Mouse (Mus musculus) thymus, adult 2 months (tissue): Measurements from ENCODE around the gene Pmpca. TPM values are rescaled to one million over a fixed set of nuclear protein-coding genes. Genes with fewer than 3 reads are reported as not detected.
A peak's percentile ranks its signal among the peaks of the same experiment; 100 is the strongest.
"Not testable (repeated sequence)": the region's sequence is repeated elsewhere in the genome, so short reads cannot be mapped to it uniquely, and the experiment has no call there.

Experiments used
- DNase-seq: peaks from one replicate; pipeline ENCODE4 v3.0.0; 2021
- H3K27ac ChIP-seq: fragments of 200-500 bp; 2 replicates; pipeline ENCODE4 v1.5.1; 2012; ENCODE audit warnings: low read length, control low read depth; ENCODE audit not compliant: control insufficient read depth, insufficient read depth
- H3K27me3 ChIP-seq: fragments of 200-500 bp; 2 replicates; pipeline ENCODE4 v1.6.1; 2012; ENCODE audit warnings: mild to moderate bottlenecking, low read length, moderate library complexity, mixed read lengths; ENCODE audit not compliant: control insufficient read depth, insufficient read depth
- H3K36me3 ChIP-seq: fragments of 200-500 bp; 2 replicates; pipeline ENCODE4 v1.6.1; 2012; ENCODE audit warnings: mild to moderate bottlenecking, low read length, moderate library complexity; ENCODE audit not compliant: control insufficient read depth, insufficient read depth
- H3K4me1 ChIP-seq: fragments of 200-500 bp; replicated peaks from 2 replicates; pipeline ENCODE4 v1.6.1; 2012; ENCODE audit warnings: low read length; ENCODE audit not compliant: control insufficient read depth, insufficient read depth
- H3K4me3 ChIP-seq: fragments of 200-500 bp; 2 replicates; pipeline ENCODE4 v1.5.1; 2012; ENCODE audit warnings: mild to moderate bottlenecking, low read length, control low read depth, moderate library complexity; ENCODE audit not compliant: control insufficient read depth, insufficient read depth
- CTCF ChIP-seq: fragments of 200-500 bp; IDR thresholded peaks from 2 replicates; pipeline ENCODE4 v1.5.1; 2012; ENCODE audit warnings: mild to moderate bottlenecking, control low read depth, low read length, moderate library complexity, borderline replicate concordance; ENCODE audit not compliant: control insufficient read depth, poor library complexity, insufficient read depth; ENCODE audit errors: extremely low read depth
- POLR2A ChIP-seq: fragments of 200-500 bp; IDR thresholded peaks from 2 replicates; pipeline ENCODE4 v1.6.1; 2012; ENCODE audit warnings: mild to moderate bottlenecking, low read length, control low read depth, moderate library complexity; ENCODE audit not compliant: control insufficient read depth, poor library complexity, insufficient read depth; ENCODE audit errors: extremely low read depth
- WGBS: fragments of 180-500 bp; shearing (Covaris S2); methylation state at CpG from one replicate; pipeline ENCODE4 v1.1.7; 2018; 5-methylcytosine and 5-hydroxymethylcytosine counted together
- polyA plus RNA-seq: library from polyadenylated mRNA; depleted of rRNA; stranded (reverse); fragments of >200 nt; gene quantifications from 2 replicates; pipeline ENCODE4 v1.2.3, GENCODE M21; 2012

The Pmpca gene
- polyA plus RNA-seq, 1 experiment, result 55.2 TPM

GRCm38 (mm10) chr2:26364738-26365465 lies 24.2 kb upstream of the Pmpca start:
- Histone ChIP-seq H3K36me3 (peaks cover 21% of the 10 kb centered on the region; the same call in 1 of the 2 replicates), H3K4me1 (peaks cover 5% of the 10 kb centered on the region), H3K27me3 (no peaks in the 10 kb centered on the region), H3K27ac (no peak overlapping the region), H3K4me3 (no peak overlapping the region)
- DNase-seq, result no peak
- WGBS, result 89% methylated on average over 10 of the region's 10 CpGs
- TF ChIP-seq POLR2A (no peak), CTCF (no peak)

GRCm38 (mm10) chr2:26367911-26368310 lies 21.2 kb upstream of the Pmpca start:
- Histone ChIP-seq H3K27me3 (no peaks in the 10 kb centered on the region), H3K36me3 (peaks cover 25% of the 10 kb centered on the region), H3K27ac (no peak overlapping the region), H3K4me1 (no peaks in the 10 kb centered on the region), H3K4me3 (no peak overlapping the region)
- WGBS, result 96% methylated on average over 6 of the region's 6 CpGs
- TF ChIP-seq CTCF (no peak), POLR2A (no peak)
- no peak for DNase-seq

- Histone ChIP-seq H3K4me1 (no peaks in the 10 kb centered on the region), H3K27me3 (no peaks in the 10 kb centered on the region), H3K36me3 (peaks cover 30% of the 10 kb centered on the region), H3K4me3 (no peak overlapping the region), H3K27ac (no peak overlapping the region)
- WGBS, result 95% methylated on average over 1 of the region's 1 CpGs
- no peak for DNase-seq
- TF ChIP-seq CTCF (no peak), POLR2A (no peak)
Measured at GRCm38 (mm10) chr2:26368572-26368971, 20.6 kb upstream of the Pmpca start.

- Histone ChIP-seq H3K4me3 (no peak overlapping the region), H3K36me3 (peaks cover 32% of the 10 kb centered on the region), H3K4me1 (no peaks in the 10 kb centered on the region), H3K27ac (no peak overlapping the region), H3K27me3 (no peaks in the 10 kb centered on the region)
- DNase-seq, result no peak
- WGBS, result 95% methylated on average over 8 of the region's 8 CpGs
- TF ChIP-seq POLR2A, result no peak
- TF ChIP-seq CTCF, result no peak
Measured at GRCm38 (mm10) chr2:26372396-26372795, 16.7 kb upstream of the Pmpca start.

GRCm38 (mm10) chr2:26380131-26380771 lies 8.9 kb upstream of the Pmpca start, which contains the start of gene Snapc4:
Snapc4 (minus strand) TSS chr2:26380653.
- WGBS, result under 1% methylated on average over 38 of the region's 38 CpGs
- H3K27me3 ChIP-seq, result no peaks in the 10 kb centered on the region

GRCm38 (mm10) chr2:26380871-26381270 lies 8.3 kb upstream of the Pmpca start:
- not testable (repeated sequence) for H3K27ac ChIP-seq, DNase-seq, H3K27me3 ChIP-seq, H3K4me1 ChIP-seq
- WGBS, result 34% methylated on average over 6 of the region's 6 CpGs
- H3K36me3 ChIP-seq, result peaks cover 32% of the 10 kb centered on the region
- peak overlapping the region; percentile 60 for H3K4me3 ChIP-seq

More at GRCm38 (mm10) chr2:26380131-26380771, 8.9 kb upstream of the Pmpca start, which contains the start of gene Snapc4:
- DNase-seq, result peak; percentile 87
- no peak within 1 kb of the TSS for H3K27ac ChIP-seq
- TF ChIP-seq POLR2A (no peak), CTCF (no peak; the same call in 1 of the 2 replicates)
- H3K4me3 ChIP-seq, result peak within 1 kb of the TSS; percentile 60
- H3K4me1 ChIP-seq, result peaks cover 4% of the 10 kb centered on the region
- peaks cover 26% of the 10 kb centered on the region for H3K36me3 ChIP-seq
